Mouse (Mus musculus): ENCODE measurements at regions not wholly inside any gene's neighbourhood (a gene's known extent, or its start where the extent isn't known, plus 50 kb on each side); places are given as distances from the start of the nearest gene placed in this dataset.

- no peak for TF ChIP-seq POLR2A (IDR thresholded peaks at IDR 0.05; ENCODE audit: insufficient read length, low read depth)
- no peak for TF ChIP-seq USF1 (IDR thresholded peaks at IDR 0.05; ENCODE audit: low read depth)
- no peak for TF ChIP-seq E2F4 (IDR thresholded peaks at IDR 0.05; ENCODE audit: insufficient read depth)
- TF ChIP-seq CEBPB (IDR thresholded peaks at IDR 0.05; ENCODE audit: insufficient read depth, poor library complexity, severe bottlenecking), result no peak
- no peak for TF ChIP-seq MYOD1 (IDR thresholded peaks at IDR 0.05; ENCODE audit: control insufficient read depth in 1 of 3, insufficient read length in 2 of 3, low read depth in 2 of 3)
Measured at GRCm38 (mm10) chr9:120796111-120796880, 132.7 kb upstream of the Ctnnb1 start.
